Mouse (Mus musculus): ENCODE measurements around the gene Tbx3. TPM values are rescaled to one million over a fixed set of nuclear protein-coding genes. Genes with fewer than 3 reads are reported as not detected.

Gene Tbx3
- total and polyA plus RNA-seq, 2 experiments from 2014 or later = 1.1 to 4.0 TPM

- Histone ChIP-seq H3K27ac (ENCODE audit: low read depth, low read length) (no peak overlapping the region), H3K4me1 (ENCODE audit: insufficient read depth, low read length) (no peaks in the 10 kb centered on the region), H3K4me3 (ENCODE audit: low read depth, low read length) (no peak overlapping the region), H3K36me3 (ENCODE audit: insufficient read depth, low read length) (no peaks in the 10 kb centered on the region), H3K27me3 (ENCODE audit: insufficient read depth, low read length) (peaks cover 82% of the 10 kb centered on the region), H3K9me3 (ENCODE audit: low read length) (no peaks in the 10 kb centered on the region), H3K9ac (replicated peaks; ENCODE audit: low read length, poor library complexity, severe bottlenecking) (no peak overlapping the region), H3K4me2 (ENCODE audit: low read depth, low read length, poor library complexity, severe bottlenecking) (no peak overlapping the region)
- no peak for ATAC-seq (ENCODE audit: low FRiP score)
- WGBS = 3% methylated on average over 12 of the region's 12 CpGs
- no peak for TF ChIP-seq CTCF (IDR thresholded peaks at IDR 0.05)
- DNase-seq (ENCODE audit: low spot score) = no peak
These were observed 7.7 kb upstream of the Tbx3 start for GRCm38 (mm10) chr5:119662731-119663130.

- ATAC-seq (ENCODE audit: low FRiP score) = no peak
These were observed 7.2 kb upstream of the Tbx3 start for GRCm38 (mm10) chr5:119663241-119663640.

GRCm38 (mm10) chr5:119663747-119664146 is 6.7 kb upstream of the Tbx3 start:
- Histone ChIP-seq H3K4me2 (ENCODE audit: low read depth, low read length, poor library complexity, severe bottlenecking) (no peak overlapping the region), H3K27ac (ENCODE audit: low read depth, low read length) (no peak overlapping the region), H3K27me3 (ENCODE audit: insufficient read depth, low read length) (peaks cover 82% of the 10 kb centered on the region), H3K36me3 (ENCODE audit: insufficient read depth, low read length) (no peaks in the 10 kb centered on the region), H3K9ac (replicated peaks; ENCODE audit: low read length, poor library complexity, severe bottlenecking) (no peak overlapping the region), H3K4me1 (ENCODE audit: insufficient read depth, low read length) (no peaks in the 10 kb centered on the region), H3K9me3 (ENCODE audit: low read length) (no peaks in the 10 kb centered on the region), H3K4me3 (ENCODE audit: low read depth, low read length) (no peak overlapping the region)
- ATAC-seq (ENCODE audit: low FRiP score) (no peak), DNase-seq (ENCODE audit: low spot score) (no peak)
- WGBS = 4% methylated on average over 5 of the region's 5 CpGs
- no peak for TF ChIP-seq CTCF (IDR thresholded peaks at IDR 0.05)

More at GRCm38 (mm10) chr5:119663241-119663640, 7.2 kb upstream of the Tbx3 start:
- WGBS = 5% methylated on average over 15 of the region's 15 CpGs
- peaks cover 82% of the 10 kb centered on the region for H3K27me3 ChIP-seq (ENCODE audit: insufficient read depth, low read length)
- no peak for TF ChIP-seq CTCF (IDR thresholded peaks at IDR 0.05)
- H3K4me1 ChIP-seq (ENCODE audit: insufficient read depth, low read length) = no peaks in the 10 kb centered on the region
- H3K27ac ChIP-seq (ENCODE audit: low read depth, low read length) = no peak overlapping the region
- no peak overlapping the region for H3K9ac ChIP-seq (replicated peaks; ENCODE audit: low read length, poor library complexity, severe bottlenecking)
- no peaks in the 10 kb centered on the region for H3K9me3 ChIP-seq (ENCODE audit: low read length)
- DNase-seq (ENCODE audit: low spot score) = no peak
- no peak overlapping the region for H3K4me2 ChIP-seq (ENCODE audit: low read depth, low read length, poor library complexity, severe bottlenecking)
- no peak overlapping the region for H3K4me3 ChIP-seq (ENCODE audit: low read depth, low read length)
- H3K36me3 ChIP-seq (ENCODE audit: insufficient read depth, low read length) = no peaks in the 10 kb centered on the region

- DNase-seq (ENCODE audit: low spot score) = no peak
- Histone ChIP-seq H3K9me3 (ENCODE audit: low read length) (no peaks in the 10 kb centered on the region), H3K27me3 (ENCODE audit: insufficient read depth, low read length) (peaks cover 79% of the 10 kb centered on the region), H3K9ac (replicated peaks; ENCODE audit: low read length, poor library complexity, severe bottlenecking) (no peak overlapping the region), H3K27ac (ENCODE audit: low read depth, low read length) (no peak overlapping the region), H3K4me1 (ENCODE audit: insufficient read depth, low read length) (0 out of 2 replicates have a peak, but pooled peaks cover 4% of the 10 kb centered on the region), H3K4me2 (ENCODE audit: low read depth, low read length, poor library complexity, severe bottlenecking) (no peak overlapping the region), H3K4me3 (ENCODE audit: low read depth, low read length) (no peak overlapping the region), H3K36me3 (ENCODE audit: insufficient read depth, low read length) (no peaks in the 10 kb centered on the region)
- 3% methylated on average over 6 of the region's 6 CpGs for WGBS
- ATAC-seq (ENCODE audit: low FRiP score) = no peak
- TF ChIP-seq CTCF (IDR thresholded peaks at IDR 0.05) = no peak
These were observed 4.7 kb upstream of the Tbx3 start for GRCm38 (mm10) chr5:119665739-119666138.

- Histone ChIP-seq H3K27ac (ENCODE audit: low read depth, low read length) (no peak overlapping the region), H3K4me1 (ENCODE audit: insufficient read depth, low read length) (0 out of 2 replicates have a peak, but pooled peaks cover 4% of the 10 kb centered on the region), H3K4me2 (ENCODE audit: low read depth, low read length, poor library complexity, severe bottlenecking) (no peak overlapping the region), H3K36me3 (ENCODE audit: insufficient read depth, low read length) (no peaks in the 10 kb centered on the region), H3K9ac (replicated peaks; ENCODE audit: low read length, poor library complexity, severe bottlenecking) (no peak overlapping the region), H3K4me3 (ENCODE audit: low read depth, low read length) (no peak overlapping the region), H3K9me3 (ENCODE audit: low read length) (no peaks in the 10 kb centered on the region), H3K27me3 (ENCODE audit: insufficient read depth, low read length) (peaks cover 82% of the 10 kb centered on the region)
- DNase-seq (ENCODE audit: low spot score) = no peak
- no peak for TF ChIP-seq CTCF (IDR thresholded peaks at IDR 0.05)
- 4% methylated on average over 13 of the region's 13 CpGs for WGBS
- ATAC-seq (ENCODE audit: low FRiP score) = no peak
These were observed 3.0 kb upstream of the Tbx3 start for GRCm38 (mm10) chr5:119667356-119667940.

- ATAC-seq (ENCODE audit: low FRiP score) = no peak
- Histone ChIP-seq H3K4me2 (ENCODE audit: low read depth, low read length, poor library complexity, severe bottlenecking) (no peak overlapping the region), H3K9ac (replicated peaks; ENCODE audit: low read length, poor library complexity, severe bottlenecking) (no peak overlapping the region), H3K27me3 (ENCODE audit: insufficient read depth, low read length) (peaks cover 87% of the 10 kb centered on the region), H3K9me3 (ENCODE audit: low read length) (no peaks in the 10 kb centered on the region), H3K4me3 (ENCODE audit: low read depth, low read length) (no peak overlapping the region), H3K36me3 (ENCODE audit: insufficient read depth, low read length) (no peaks in the 10 kb centered on the region), H3K27ac (ENCODE audit: low read depth, low read length) (no peak overlapping the region), H3K4me1 (ENCODE audit: insufficient read depth, low read length) (0 out of 2 replicates have a peak, but pooled peaks cover 4% of the 10 kb centered on the region)
- DNase-seq (ENCODE audit: low spot score) = no peak
- WGBS = 3% methylated on average over 34 of the region's 34 CpGs
- no peak for TF ChIP-seq CTCF (IDR thresholded peaks at IDR 0.05)
These were observed 2.1 kb upstream of the Tbx3 start for GRCm38 (mm10) chr5:119668191-119668912.

Data from midbrain, postnatal 0 days (tissue).